Mouse (Mus musculus) heart, adult 2 months (tissue): ENCODE data around the gene Apoa5.
A peak's percentile ranks its signal among the peaks of the same experiment; 100 is the strongest.

Source experiments
- CTCF ChIP-seq: fragments of 200-600 bp; IDR thresholded peaks from 2 replicates; pipeline ENCODE4 v1.8.1; 2022; ENCODE audit warnings: antibody characterized with exemption, mild to moderate bottlenecking, moderate library complexity
- POLR2A ChIP-seq: fragments of 200-500 bp; IDR thresholded peaks from 2 replicates; pipeline ENCODE4 v1.6.1; 2011; ENCODE audit warnings: mild to moderate bottlenecking, low read depth, low read length, control low read depth; ENCODE audit not compliant: insufficient read depth

DNA sequence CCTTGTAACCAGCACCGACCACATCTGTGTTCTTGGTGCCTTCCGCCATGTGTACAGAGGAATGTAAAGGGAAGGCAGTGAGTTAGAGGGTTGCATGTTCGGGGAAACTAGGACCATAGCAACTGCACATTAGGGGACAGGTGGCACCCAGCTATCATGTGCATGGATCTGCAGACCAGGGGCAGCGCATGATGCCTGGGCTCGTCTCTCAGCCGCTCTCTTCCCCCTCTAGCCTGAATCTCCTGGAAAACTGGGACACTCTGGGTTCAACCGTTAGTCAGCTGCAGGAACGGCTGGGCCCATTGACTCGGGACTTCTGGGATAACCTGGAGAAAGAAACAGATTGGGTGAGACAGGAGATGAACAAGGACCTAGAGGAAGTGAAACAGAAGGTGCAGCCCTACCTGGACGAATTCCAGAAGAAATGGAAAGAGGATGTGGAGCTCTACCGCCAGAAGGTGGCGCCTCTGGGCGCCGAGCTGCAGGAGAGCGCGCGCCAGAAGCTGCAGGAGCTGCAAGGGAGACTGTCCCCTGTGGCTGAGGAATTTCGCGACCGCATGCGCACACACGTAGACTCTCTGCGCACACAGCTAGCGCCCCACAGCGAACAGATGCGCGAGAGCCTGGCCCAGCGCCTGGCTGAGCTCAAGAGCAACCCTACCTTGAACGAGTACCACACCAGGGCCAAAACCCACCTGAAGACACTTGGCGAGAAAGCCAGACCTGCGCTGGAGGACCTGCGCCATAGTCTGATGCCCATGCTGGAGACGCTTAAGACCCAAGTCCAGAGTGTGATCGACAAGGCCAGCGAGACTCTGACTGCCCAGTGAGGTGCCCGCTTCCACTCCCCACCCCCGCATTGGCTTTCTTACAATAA lies 38.6 kb upstream of the Apoa5 start:
- TF ChIP-seq CTCF (peak; percentile 88), POLR2A (no peak)
